Mouse (Mus musculus): Measurements from ENCODE around the gene Pbsn. TPM values are rescaled to one million over a fixed set of nuclear protein-coding genes. Genes with fewer than 3 reads are reported as not detected.

Gene Pbsn
- polyA plus RNA-seq, 1 experiment from 2014 or later: not detected

Other genes starting within 250 kb of the Pbsn start
- gene Prkx, start 57.3 kb downstream of the Pbsn start, polyA plus RNA-seq (2014; fragmentation: Nextera tagmentation; extraction: Ambion mirVana): 13.3 and 14.7 TPM in 2 replicates
- not detected in 2 replicates for gene Gm14744, start 11.1 kb upstream of the Pbsn start, polyA plus RNA-seq (2014; fragmentation: Nextera tagmentation; extraction: Ambion mirVana)
- not detected in 2 replicates for gene 5430402E10Rik, start 71.4 kb upstream of the Pbsn start, polyA plus RNA-seq (2014; fragmentation: Nextera tagmentation; extraction: Ambion mirVana)
- not detected in 2 replicates for gene Obp1a, start 237.8 kb upstream of the Pbsn start, polyA plus RNA-seq (2014; fragmentation: Nextera tagmentation; extraction: Ambion mirVana)